Mouse (Mus musculus): ENCODE data around the gene Pclo.
"Not testable (repeated sequence)": the region's sequence is repeated elsewhere in the genome, so short reads cannot be mapped to it uniquely, and the experiment has no call there.

Pclo gene

DNA sequence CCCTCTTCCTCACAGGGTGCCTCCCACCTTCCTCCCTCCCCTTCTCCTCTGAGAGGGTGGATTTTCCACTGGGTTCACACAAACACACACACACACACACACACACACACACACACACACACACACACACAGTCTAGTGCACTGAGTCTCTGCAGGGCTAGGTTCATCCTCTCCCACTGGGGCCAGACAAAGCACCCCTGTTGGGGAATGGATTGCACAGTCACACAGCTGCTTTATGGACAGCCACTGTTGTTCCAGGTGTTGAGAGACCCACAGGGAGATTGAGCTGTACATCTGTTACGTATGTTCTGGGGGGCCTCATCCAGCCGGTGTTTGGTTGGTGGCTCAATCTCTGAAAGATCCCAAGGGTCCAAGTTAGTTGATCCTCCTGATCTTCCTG is 182.0 kb downstream of the Pclo start:
- no peak for DNase-seq

DNA sequence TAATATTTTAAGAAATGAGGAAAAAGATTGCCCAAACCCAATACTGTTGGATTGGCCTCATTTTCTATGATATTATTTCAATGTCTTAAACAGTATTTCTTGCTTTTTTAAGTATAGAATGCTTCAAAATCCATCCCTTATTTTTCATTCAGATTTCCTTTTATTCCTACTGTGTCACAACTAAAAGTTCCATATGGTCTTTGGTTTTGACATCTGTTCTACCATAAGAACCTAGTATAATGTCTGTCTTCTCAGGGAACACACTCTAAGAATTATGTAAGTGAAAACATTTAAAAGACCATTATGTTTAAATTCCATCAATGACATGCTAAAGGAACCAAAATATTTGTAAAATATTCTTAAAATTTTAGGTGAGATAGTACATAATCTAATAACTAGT is 186.2 kb downstream of the Pclo start:
- no peak for DNase-seq

DNA sequence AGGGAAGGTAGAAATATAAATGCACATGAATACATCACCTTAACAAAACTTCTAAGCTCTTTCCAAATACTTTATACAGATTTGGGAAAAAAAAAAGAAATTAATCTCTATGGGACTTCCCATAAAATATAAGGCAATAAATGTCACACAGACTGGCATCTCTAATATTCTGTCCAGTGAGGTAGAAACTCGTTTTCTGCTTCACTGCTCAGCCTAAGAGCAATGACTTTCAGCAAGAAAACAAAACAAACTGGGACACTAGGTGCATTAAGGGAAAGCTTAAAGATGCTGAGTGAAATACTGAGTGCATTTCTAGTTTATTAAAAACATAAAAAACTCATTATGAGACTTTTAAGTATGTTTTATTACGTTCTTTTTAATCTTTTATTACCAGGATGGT is 190.7 kb downstream of the Pclo start:
- DNase-seq = no peak

- DNase-seq = no peak
These were observed 192.6 kb downstream of the Pclo start for GRCm38 (mm10) chr5:14707311-14707710.

GRCm38 (mm10) chr5:14723576-14723975 is 208.9 kb downstream of the Pclo start:
- DNase-seq = no peak

- no peak for DNase-seq
These were observed 214.0 kb downstream of the Pclo start for GRCm38 (mm10) chr5:14728676-14729253.

GRCm38 (mm10) chr5:14750882-14751281 is 236.2 kb downstream of the Pclo start:
- no peak for DNase-seq

DNA sequence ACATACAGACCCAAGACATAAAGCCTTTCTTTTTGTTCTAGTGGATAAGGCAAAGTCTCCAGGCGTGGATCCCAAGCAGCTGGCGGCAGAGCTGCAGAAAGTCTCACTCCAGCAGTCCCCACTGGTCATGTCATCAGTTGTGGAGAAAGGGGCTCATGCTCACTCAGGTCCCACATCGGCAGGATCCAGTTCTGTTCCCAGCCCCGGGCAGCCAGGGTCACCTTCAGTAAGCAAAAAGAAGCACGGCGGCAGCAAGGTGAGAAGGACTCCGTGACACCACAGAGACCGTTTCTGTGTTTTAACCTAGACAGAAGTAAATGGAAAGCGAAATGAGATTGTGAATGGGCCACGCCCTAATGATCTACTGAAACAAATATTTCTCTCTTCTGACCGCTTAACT is 252.0 kb downstream of the Pclo start:
- no peak for DNase-seq

GRCm38 (mm10) chr5:14782362-14783082 is 267.8 kb downstream of the Pclo start:
- no peak for DNase-seq

GRCm38 (mm10) chr5:14793891-14794290 is 279.2 kb downstream of the Pclo start:
- no peak for DNase-seq

- DNase-seq = peak; percentile 64
These were observed 292.4 kb downstream of the Pclo start for GRCm38 (mm10) chr5:14807136-14807535.

- no peak for DNase-seq
These were observed 318.6 kb downstream of the Pclo start for GRCm38 (mm10) chr5:14833165-14833860.

DNA sequence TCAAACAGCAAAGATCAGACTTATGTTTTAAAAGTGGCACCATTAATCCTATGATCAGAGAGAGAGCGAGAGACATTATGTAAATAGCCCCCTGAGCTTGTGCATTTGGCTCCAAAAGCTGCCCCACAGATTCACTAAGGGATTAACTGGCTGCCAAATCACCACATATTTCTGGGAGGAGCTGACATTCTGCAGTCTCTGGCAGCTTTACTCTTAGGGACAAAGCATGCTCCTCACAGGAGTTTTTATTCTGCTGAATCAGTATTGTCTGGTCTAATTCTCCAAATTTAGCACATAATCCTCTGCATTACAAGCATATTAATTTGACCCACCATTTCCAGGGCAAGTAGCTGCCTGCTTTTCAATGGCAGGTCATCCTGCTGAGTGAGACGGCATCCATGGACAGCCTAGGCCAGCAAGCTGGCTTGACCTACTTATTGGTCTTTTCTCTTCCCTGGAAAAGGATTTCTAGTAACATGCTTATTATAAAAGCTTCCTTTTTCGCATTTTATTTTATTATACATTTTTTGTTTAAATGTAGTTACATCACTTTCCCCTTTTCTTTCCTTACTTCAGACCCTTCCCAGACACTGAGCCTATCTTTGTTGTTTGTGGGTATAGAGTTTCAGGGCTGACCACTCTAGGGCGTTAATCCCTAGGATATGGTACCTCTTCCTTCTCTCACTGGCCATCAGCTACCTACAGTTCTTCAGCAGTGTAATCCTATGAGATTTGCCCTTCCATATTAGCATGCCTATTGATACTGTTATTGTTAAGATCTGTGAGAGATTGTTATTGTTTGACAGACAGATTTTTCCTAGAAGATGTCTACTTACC is 319.7 kb downstream of the Pclo start:
- no peak for DNase-seq

DNA sequence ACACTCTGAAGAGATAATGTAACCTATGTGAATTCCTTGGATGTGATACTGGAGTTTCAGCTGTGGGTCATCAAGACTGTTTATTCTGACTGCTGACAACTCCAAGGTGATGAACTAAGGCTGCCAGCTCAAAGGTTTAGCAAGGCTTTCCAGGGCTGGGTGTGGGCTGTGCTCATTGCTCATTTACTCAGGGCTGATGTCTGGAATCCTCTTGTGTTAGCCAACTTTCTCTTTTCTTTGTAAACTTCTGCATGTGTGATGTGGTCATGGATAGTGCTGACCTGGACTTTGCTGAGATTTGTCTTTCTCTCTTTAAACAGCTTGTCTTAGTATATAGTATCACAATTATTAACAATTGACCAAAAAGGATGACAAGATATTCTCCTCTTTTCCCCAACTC is 338.9 kb downstream of the Pclo start:
- no peak for DNase-seq

GRCm38 (mm10) chr5:14885291-14885690 is 370.6 kb downstream of the Pclo start:
- DNase-seq = not testable (repeated sequence)

DNA sequence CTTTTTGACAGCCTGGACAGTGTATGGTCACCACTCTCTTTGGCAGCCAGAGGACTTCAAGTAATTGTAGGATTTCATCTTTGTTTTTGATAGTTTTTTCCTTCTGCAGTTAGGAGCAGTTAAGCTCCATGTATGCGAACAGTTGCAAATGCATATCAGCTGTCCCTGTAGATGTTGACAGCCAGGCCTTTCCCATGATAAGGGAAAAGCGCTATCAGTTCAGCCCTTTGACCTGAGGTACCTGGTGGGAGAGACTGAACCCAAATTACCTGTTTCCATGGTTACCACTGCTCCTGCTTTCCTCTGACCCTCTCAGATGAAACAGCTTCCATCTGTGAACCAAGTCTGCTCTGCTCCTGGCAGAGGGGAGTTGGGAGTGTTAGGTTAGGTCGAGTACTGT is 377.5 kb downstream of the Pclo start:
- DNase-seq = no peak

GRCm38 (mm10) chr5:14903539-14903938 is 388.8 kb downstream of the Pclo start:
- not testable (repeated sequence) for DNase-seq

Data from kidney, postnatal 10 days (tissue).